Mouse (Mus musculus): Measurements from ENCODE around the gene 1700049E17Rik2.
"Not testable (repeated sequence)": the region's sequence is repeated elsewhere in the genome, so short reads cannot be mapped to it uniquely, and the experiment has no call there.

1700049E17Rik2 gene

GRCm38 (mm10) chr14:41572911-41573310, at the start of gene 1700049E17Rik2:
1700049E17Rik2 (plus strand) TSS chr14:41573211.
- not testable (repeated sequence) for DNase-seq (ENCODE audit: low read depth)

GRCm38 (mm10) chr14:41524695-41525094, 48.3 kb upstream of the 1700049E17Rik2 start:
- DNase-seq (ENCODE audit: low read depth), result not testable (repeated sequence)

- not testable (repeated sequence) for DNase-seq (ENCODE audit: low read depth)
These were observed 17.5 kb upstream of the 1700049E17Rik2 start, which contains the start of gene Gm7970 for GRCm38 (mm10) chr14:41555483-41555882. Gm7970 (minus strand) TSS chr14:41555583.

- not testable (repeated sequence) for DNase-seq (ENCODE audit: low read depth)
These were observed 13.3 kb downstream of the 1700049E17Rik2 start for GRCm38 (mm10) chr14:41586346-41586745.

- DNase-seq (ENCODE audit: low read depth), result not testable (repeated sequence)
These were observed 27.9 kb downstream of the 1700049E17Rik2 start for GRCm38 (mm10) chr14:41600935-41601334.

GRCm38 (mm10) chr14:41610690-41611089, 37.7 kb downstream of the 1700049E17Rik2 start:
- not testable (repeated sequence) for DNase-seq (ENCODE audit: low read depth)

- not testable (repeated sequence) for DNase-seq (ENCODE audit: low read depth)
These were observed 49.5 kb downstream of the 1700049E17Rik2 start for GRCm38 (mm10) chr14:41622535-41622934.

- DNase-seq (ENCODE audit: low read depth), result not testable (repeated sequence)
These were observed 51.5 kb downstream of the 1700049E17Rik2 start, which contains the start of gene Gm3072 for GRCm38 (mm10) chr14:41624512-41624911. Gm3072 (minus strand) TSS chr14:41624612.

GRCm38 (mm10) chr14:41630144-41630543, 57.1 kb downstream of the 1700049E17Rik2 start:
- DNase-seq (ENCODE audit: low read depth), result not testable (repeated sequence)
